Mouse (Mus musculus) G1E (cell line): ENCODE results near the gene Gm5447.

Experiments
- CTCF ChIP-seq: IDR thresholded peaks from 2 replicates; pipeline ENCODE4 v1.5.1; 2012; ENCODE audit warnings: low read depth, low read length, inconsistent platforms, mixed read lengths
- GATA2 ChIP-seq: IDR thresholded peaks from 2 replicates; pipeline ENCODE4 v1.6.1; 2012; ENCODE audit warnings: low read depth, low read length, inconsistent platforms, borderline replicate concordance
- TAL1 ChIP-seq: conservative IDR thresholded peaks from 2 replicates; pipeline ENCODE4 v1.6.1; 2012; ENCODE audit warnings: low read depth, low read length, inconsistent platforms, mixed read lengths

DNA sequence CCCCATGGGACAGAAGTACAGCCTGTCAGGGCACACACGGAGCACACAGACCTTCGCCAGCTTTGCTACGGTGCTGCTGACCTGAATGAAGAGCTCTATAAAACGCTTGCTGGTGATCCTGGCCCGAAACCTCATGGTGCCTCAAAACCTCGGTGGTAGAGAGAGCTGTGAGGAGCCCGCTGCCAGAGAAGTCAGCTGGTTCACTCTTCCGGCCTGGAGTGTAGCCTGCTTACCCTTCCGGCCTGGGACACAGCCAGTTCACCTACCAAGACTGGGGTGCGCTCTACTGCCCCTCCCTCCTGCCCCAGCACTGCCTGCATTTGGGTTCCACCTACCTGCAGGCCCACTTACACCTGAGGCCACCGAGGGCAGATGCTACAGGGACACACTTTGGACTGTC, 26.5 kb upstream of the Gm5447 start, which contains the start of gene Hus1b:
- TF ChIP-seq TAL1 (no peak), CTCF (no peak), GATA2 (no peak)
